Mouse (Mus musculus): ENCODE data around the gene Gpr19. TPM values are rescaled to one million over a fixed set of nuclear protein-coding genes. Genes with fewer than 3 reads are reported as not detected.

Gpr19 gene
- polyA plus RNA-seq, 2 experiments from 2014 or later: 3.3 to 8.7 TPM

- ATAC-seq: no peak
These were observed 24.3 kb upstream of the Gpr19 start for GRCm38 (mm10) chr6:134922511-134923195.

- ATAC-seq: no peak
These were observed 23.5 kb upstream of the Gpr19 start for GRCm38 (mm10) chr6:134921695-134922510.

- peak; percentile 34 for ATAC-seq
These were observed 22.8 kb upstream of the Gpr19 start for GRCm38 (mm10) chr6:134921014-134921694.

GRCm38 (mm10) chr6:134920190-134921013, 22.0 kb upstream of the Gpr19 start, which contains the start of gene Cdkn1b:
TSS of gene Cdkn1b (plus strand) at chr6:134920401.
- ATAC-seq: peak; percentile 72

GRCm38 (mm10) chr6:134919511-134920189, 21.3 kb upstream of the Gpr19 start:
- no peak for ATAC-seq

GRCm38 (mm10) chr6:134918769-134919168, 20.4 kb upstream of the Gpr19 start:
- no peak for ATAC-seq

GRCm38 (mm10) chr6:134917087-134917486, 18.7 kb upstream of the Gpr19 start:
- ATAC-seq: peak; percentile 20

- ATAC-seq: peak; percentile 3
These were observed 18.3 kb upstream of the Gpr19 start for GRCm38 (mm10) chr6:134916641-134917040.

GRCm38 (mm10) chr6:134914523-134914922, 16.1 kb upstream of the Gpr19 start:
- no peak for ATAC-seq

GRCm38 (mm10) chr6:134905811-134906210, 7.4 kb upstream of the Gpr19 start:
- no peak for ATAC-seq

GRCm38 (mm10) chr6:134903891-134904884, 5.8 kb upstream of the Gpr19 start:
- ATAC-seq: peak; percentile 41

GRCm38 (mm10) chr6:134903368-134903767, 5.0 kb upstream of the Gpr19 start:
- peak; percentile 75 for ATAC-seq

GRCm38 (mm10) chr6:134897443-134898094, 809 bp downstream of the Gpr19 start:
- ATAC-seq: peak; percentile 79

- ATAC-seq: no peak
These were observed 1.6 kb downstream of the Gpr19 start for GRCm38 (mm10) chr6:134896570-134897436.

- ATAC-seq: no peak
These were observed 7.9 kb downstream of the Gpr19 start for GRCm38 (mm10) chr6:134890436-134890835.

- no peak for ATAC-seq
These were observed 8.6 kb downstream of the Gpr19 start for GRCm38 (mm10) chr6:134889763-134890162.

GRCm38 (mm10) chr6:134888563-134889017, 9.8 kb downstream of the Gpr19 start:
- ATAC-seq: no peak

- ATAC-seq: no peak
These were observed 10.5 kb downstream of the Gpr19 start for GRCm38 (mm10) chr6:134887711-134888449.
